Mouse (Mus musculus) thymus, postnatal 4 days (tissue): ENCODE results near the gene Trim29.

Source experiments
- DNase-seq: peaks from one replicate; pipeline ENCODE4 v3.0.0; 2021

Gene Trim29

DNA sequence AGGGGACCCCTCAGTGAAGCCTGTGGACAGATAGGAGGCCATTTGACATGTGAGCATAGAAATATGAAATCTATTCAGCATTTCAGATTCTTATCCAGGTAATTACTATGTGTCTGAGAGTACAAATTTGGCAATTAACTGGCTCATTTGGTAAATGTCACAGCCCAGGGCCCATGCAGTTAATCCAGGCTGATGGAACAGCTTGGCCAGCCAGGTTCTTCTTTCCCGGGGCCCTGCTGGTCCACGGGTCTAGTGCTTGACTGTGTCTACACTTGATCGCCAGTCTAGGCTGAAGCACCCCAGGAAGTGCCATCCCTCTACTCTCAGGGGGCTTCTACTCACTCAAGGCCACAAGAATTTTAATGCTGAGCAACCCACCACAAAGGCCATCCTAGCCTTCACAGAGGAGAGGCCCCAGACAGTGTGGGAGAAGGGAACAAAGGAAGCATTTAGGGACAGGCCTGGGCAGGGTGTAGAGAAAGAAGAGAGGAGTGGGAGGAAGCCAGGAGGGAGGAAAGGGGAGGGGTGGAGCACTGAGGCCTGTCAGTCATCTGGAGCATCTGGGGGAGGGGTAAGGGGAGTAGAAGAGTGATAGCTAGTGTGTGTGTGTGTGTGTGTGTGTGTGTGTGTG lies 4.8 kb downstream of the Trim29 start:
- no peak for DNase-seq

GRCm38 (mm10) chr9:43316466-43316865 lies 5.8 kb downstream of the Trim29 start:
- no peak for DNase-seq

DNA sequence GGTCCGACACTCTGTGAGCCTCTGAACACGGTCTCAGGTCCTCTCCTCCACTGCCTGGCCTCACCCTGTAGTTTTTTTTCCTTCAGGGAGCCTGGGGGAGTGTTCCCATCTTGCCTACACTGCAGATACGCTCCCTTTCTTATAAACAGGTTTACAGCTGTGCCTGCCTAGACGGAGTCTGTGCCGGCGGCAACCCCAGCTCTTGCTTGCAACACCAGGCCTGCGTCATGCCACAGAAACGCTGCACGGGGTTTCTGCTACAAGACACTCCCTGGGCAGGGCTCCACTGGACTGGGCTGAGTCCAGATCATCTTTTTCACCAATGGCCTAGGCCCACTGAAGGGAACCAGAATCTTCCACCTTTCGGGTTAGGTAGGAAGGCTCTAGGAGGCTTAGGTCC lies 8.0 kb downstream of the Trim29 start:
- no peak for DNase-seq

GRCm38 (mm10) chr9:43321951-43322350 lies 11.3 kb downstream of the Trim29 start:
- DNase-seq, result no peak

- no peak for DNase-seq
These were observed 12.0 kb downstream of the Trim29 start for GRCm38 (mm10) chr9:43322666-43323065.

DNA sequence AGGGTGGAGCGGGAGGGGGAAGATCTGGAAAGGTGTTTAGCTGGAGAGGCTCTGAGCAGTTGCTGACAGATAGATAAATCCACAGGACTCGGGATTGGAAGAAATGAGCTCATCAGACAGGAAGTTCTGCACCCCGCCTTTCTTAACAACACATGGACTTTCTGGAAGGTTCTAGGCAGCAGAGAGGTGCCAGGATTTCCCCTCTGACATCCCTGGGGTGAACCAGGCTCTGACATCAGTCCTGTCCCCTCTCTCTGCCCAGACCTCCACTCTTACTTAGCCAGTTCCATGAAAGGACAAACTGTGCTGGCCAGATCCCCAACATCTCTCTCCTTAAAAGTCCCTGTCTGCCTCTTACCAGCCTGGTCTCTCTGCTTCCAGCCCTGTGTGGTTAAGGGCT lies 14.8 kb downstream of the Trim29 start:
- no peak for DNase-seq

GRCm38 (mm10) chr9:43326015-43326631 lies 15.5 kb downstream of the Trim29 start:
- no peak for DNase-seq

- DNase-seq, result peak; percentile 61
These were observed 16.8 kb downstream of the Trim29 start for GRCm38 (mm10) chr9:43327182-43328129.

- no peak for DNase-seq
These were observed 19.8 kb downstream of the Trim29 start for GRCm38 (mm10) chr9:43330426-43330825.

DNA sequence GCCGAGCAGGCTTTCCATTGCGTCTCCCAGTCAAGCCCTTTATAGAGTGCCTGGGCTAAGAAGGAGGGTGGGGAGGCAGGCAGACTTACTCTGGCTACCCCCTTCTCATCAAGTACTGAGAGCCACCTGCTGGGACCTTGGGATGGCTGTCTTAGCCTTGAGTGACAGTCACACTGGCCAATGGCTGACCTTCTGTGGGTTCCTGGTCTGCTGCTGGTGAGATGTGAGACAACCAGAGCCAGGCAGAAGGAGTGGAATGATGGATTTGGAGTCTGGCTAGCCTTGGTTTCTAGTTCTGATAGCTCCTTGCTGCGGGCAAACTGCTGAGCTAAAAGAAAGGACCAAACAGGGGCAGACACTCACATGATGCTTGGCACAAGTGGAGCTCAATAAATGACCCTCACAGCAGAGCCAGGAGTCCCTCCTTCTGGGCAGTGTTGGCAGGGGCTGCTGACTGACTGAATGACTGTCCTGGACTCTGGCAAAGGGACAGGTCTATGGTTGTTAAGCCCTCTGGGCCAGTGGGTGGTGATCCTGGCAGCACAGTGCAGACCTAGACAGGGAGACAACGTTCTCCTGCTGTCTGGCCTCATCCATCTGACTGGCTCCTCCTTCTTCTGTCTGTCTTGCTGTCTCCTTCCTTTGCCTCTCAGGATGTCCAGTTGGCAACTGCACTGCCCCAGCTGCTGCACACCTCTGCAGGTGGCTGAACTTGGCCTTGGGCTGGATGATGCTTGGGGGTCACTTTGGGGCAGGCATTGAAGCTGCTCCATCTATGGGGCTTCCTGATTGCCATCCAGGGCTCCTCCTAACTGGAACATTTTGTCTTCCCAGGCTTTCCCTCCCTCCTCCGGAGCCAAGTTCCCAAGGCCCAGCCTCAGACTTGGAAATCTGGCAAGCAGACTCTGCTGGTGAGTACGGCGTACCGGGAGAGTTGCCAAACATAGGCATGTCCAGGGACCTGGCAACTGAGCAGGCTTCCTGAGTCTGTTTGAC lies 21.1 kb downstream of the Trim29 start:
- peak; percentile 42 for DNase-seq

GRCm38 (mm10) chr9:43334476-43334875 lies 23.8 kb downstream of the Trim29 start:
- DNase-seq, result no peak

DNA sequence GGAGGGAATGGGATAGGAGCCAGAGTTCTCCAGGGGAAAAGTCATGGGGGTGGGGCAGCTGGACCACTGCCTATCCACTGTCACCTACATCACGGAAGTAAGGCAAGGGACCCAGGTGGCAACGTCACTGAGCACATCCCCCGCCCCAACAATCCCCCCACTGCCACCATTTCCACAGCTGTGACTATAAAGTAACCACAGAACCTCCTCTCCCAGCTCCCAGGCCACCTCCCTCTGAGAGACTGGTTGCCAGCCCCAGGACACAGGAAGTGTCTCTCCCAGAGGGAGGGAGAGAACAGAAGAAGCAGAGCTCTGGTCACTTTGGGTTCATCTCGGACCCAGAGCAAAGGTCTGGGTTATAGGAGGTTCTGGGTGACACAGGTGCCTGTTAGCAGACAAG lies 27.0 kb downstream of the Trim29 start:
- peak; percentile 44 for DNase-seq

GRCm38 (mm10) chr9:43338067-43338466 lies 27.4 kb downstream of the Trim29 start:
- no peak for DNase-seq

GRCm38 (mm10) chr9:43339614-43340020 lies 29.0 kb downstream of the Trim29 start:
- peak; percentile 87 for DNase-seq

- DNase-seq, result peak; percentile 57
These were observed 39.4 kb downstream of the Trim29 start for GRCm38 (mm10) chr9:43350089-43350488.

DNA sequence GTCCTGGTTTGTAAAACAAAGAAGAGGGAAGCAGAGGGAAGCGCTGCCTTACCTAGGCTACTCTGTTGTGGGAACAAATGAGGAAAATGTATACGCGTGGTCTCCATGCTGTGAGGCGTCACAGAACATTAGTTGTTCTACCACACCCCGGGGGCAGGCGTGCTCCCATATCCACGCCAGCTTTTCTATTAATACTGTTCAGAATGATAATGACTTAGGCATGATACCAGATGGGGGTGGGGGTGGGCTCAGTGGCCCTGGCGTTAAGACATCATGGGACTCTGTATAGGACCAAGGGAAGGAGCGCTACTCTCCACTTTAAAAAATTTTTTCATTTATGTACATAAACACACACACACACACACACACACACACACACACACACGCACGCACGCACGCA lies 40.4 kb downstream of the Trim29 start:
- DNase-seq, result no peak

DNA sequence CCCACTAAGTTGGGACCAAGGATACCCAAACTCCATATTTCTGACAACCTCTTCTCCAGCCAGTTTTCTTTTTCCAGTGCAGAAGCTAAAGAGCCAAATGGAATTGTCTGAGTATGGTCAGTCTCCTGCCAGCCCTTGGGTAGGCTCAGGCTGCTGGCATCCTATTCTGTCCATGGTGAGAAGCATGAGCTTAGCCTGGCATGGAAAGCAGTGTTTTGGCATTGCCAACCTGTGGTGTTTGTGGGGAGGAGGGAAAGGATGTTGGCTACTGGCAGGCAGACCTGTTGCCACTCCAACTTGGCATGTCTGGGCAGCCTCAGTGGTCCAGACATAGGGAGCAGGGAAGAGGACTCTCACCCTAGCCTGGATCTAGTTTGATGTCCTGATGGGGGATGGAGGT lies 46.4 kb downstream of the Trim29 start:
- DNase-seq, result no peak

DNA sequence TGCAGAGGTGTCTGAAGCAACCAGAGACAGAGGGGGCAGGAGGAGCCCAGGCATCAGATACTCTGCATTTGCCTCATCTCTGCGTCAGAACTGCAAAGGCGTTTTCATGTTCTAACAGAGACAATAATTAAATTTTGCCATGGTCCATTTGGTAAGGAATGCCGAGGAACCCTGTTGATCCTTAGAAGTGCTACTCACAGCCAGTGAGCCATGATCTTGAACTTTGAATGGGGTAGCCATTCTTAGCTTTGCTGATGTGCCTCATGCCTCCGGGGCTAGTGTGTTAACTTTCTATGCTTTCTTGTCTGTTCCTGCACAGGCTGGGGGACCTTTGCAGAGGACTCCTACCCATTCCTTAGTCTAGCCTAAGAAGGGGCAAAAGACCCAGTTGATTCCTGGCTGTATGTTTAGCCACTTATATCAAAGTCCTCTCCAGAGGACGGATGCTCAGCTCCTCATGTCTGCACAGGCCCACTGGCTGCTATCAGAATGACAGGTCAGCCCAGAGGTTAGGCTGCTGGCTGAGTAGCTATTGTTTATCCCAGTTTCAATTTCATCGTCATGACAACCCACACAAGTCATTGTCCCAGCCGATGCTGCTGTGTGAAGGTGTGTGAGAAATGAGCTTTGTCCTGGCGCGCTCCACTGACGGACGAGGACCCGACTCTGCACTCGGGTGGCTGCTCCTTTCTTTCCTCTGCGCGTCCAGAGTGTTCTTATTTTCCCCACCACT lies 48.1 kb downstream of the Trim29 start:
- DNase-seq, result no peak

DNA sequence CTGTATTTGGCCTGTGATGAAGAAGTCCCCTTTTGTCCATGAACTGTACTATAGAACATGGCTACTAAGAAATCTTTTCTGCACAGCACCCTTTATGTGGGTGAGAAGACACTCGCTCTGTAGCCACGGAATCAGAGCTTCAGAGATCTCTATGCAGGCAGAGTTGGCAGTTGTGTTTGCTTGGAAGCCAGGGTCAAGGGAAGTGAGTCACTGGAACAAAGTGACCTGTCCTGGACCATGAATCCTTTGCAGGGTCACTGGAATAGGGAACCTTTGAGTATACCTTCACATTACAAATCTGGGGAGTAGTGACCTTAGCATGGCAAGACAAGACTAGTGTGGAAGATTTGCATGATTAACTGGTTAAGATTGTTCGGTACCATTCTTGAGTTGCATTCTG lies 58.1 kb downstream of the Trim29 start:
- no peak for DNase-seq

DNA sequence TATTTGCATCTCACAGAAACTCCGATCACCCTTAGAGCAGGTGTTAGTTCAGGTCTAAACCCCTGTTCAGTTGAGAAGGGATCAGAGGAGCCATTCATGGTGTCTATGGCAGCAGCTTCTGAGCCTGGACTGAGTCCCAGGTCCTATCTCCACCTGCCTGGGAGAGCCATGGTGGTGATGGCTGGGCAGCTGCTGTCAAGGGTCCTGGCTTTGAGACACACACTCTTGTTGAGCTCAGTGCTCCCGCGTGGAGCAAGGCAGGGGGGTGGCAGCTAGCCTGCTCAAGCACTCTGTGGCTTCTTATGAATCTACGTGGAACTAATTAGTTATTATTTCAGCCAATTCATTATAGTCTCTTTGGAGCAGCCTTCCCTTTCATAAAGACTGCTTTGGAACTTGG lies 73.2 kb downstream of the Trim29 start:
- DNase-seq, result no peak

DNA sequence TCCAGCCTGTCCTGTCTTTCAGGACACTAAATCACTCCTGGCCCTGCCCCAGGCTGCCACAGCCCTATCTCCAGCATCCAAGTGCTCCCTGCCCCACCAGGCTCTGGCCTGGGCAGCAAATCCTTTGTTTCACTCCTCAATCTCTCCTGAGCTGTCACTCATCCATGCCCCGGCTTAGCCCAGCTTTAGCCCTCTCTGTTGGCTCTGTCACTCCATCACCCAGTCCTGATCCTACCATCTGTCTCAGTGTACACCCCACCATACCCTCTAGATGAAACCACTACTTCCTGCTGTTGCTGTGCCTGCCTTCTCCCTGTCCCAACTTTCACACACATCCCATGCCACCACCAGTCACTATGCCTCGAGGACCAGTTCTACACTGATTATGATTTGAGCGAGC lies 73.8 kb downstream of the Trim29 start:
- DNase-seq, result no peak
